Mouse (Mus musculus) adrenal gland, postnatal 14 days (tissue): ENCODE results near the gene Aes. TPM values are rescaled to one million over a fixed set of nuclear protein-coding genes. Genes with fewer than 3 reads are reported as not detected.

Experiments
- DNase-seq: peaks from one replicate; pipeline ENCODE4 v3.0.0; 2021; ENCODE audit warnings: mixed read lengths
- long read RNA-seq, 2 experiments: library from polyadenylated mRNA; stranded (forward); transcript quantifications; one replicate each; pipeline ENCODE4 v2.0.0; 2021
- total RNA-seq: library from RNA; stranded (reverse); gene quantifications from 2 replicates; pipeline ENCODE4 v1.2.3, GENCODE M21; 2021

Gene Aes
- total RNA-seq, result 646 and 698 TPM in 2 replicates
- long read RNA-seq, experiment 1, transcript Aes-201 (7 exons, 1,411 nt), result major isoform, 791 of 967 reads
- long read RNA-seq, experiment 1, partial matches to known transcripts, result 13 of 967 reads
- long read RNA-seq, experiment 1, other reads (novel, unspliced or antisense), result 156 of 967 reads
- long read RNA-seq, experiment 2, transcript Aes-201 (7 exons, 1,411 nt), result major isoform, 613 of 772 reads
- long read RNA-seq, experiment 2, partial matches to known transcripts, result 13 of 772 reads
- long read RNA-seq, experiment 2, other reads (novel, unspliced or antisense), result 135 of 772 reads

DNA sequence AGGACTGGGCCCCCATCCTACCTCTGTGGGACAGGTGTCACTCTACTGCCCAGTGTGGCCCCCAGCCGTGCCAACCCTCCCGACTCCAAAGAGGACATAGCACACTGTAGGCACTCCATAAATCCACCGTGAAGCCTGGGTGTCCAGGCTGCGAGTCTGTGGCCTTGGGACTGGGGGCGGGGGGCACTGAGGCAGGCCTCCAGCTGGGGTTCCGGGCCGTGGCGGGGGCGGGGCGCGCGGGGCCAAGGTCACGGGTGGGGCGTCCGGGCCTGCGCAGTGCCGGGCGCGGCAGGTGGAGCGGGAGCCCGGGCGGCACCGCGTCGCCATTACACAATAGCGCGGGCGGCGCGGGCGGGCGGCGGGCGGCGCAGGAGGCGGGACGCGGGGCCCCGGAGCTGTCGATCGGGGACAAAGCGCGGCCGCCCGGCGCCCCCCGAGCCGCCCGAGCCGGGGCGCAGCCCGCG, at the start of gene Aes:
Gene Aes (plus strand): TSS at position 326 of the 464 bp plus-strand sequence.
- peak; percentile 96 for DNase-seq

DNA sequence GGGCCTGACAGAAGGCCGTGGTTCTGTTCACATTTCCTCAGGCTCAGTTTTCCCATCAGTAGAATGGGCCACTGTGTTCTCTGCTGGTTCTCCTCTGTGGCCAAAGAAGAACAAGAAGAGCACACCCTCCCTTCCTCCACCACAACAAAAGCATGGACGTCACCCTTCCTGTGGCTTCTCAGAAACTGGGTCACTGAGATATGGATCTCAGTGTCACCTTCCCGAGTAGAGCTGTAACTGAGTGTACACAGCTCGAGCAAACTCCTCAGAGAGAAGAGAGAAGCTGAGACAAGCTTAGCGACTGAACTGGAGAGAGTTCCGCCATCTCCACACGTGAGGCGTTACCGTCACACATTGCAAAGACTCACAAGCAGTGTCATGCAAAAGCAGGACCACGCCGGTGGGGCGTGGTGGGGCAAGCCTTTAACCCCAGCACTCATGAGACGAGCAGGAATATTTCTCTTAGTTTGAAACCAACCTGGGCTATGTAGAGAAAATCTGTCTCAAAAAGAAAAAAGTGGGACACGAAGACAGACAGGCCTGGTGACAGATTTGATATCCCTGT, 49.0 kb upstream of the Aes start:
- DNase-seq, result no peak

DNA sequence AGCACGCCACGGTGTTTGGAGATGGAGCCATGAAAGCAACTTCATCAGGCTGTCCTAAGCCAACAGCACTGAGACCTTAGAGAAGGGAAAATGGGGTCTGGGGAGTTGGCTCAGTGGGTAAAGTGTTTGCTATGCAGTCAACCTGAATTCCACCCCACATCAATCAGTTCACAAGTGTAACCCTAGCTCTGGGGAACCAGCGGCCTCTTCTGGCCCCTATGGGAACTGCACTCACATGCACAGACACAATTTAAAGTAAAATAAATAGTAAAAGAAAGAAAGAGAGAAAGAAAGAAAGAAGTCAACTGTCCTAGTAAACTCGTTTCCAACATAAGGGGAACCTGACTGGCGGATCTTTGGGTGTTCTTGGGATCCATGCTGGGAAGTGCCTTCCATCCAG, 45.5 kb upstream of the Aes start:
- no peak for DNase-seq

DNA sequence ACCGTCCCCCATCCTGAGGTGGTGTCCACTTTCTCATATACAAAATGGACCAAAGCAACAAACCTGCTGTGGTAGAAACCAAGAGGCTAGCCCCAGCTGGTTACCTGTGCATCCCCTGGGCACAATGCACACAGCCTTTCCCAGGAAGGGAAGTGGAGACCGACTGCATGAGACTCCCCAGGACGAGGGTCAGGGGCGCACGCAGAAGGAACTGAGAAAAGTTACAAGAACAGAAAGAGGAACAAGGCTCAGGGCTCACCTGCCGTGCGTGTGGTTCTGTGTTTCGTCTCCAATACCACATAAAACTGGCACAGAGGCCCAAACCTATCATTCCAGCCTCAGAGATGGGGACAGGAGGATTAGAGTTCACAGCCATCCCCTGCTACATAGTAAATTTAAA, 42.1 kb upstream of the Aes start:
- no peak for DNase-seq

DNA sequence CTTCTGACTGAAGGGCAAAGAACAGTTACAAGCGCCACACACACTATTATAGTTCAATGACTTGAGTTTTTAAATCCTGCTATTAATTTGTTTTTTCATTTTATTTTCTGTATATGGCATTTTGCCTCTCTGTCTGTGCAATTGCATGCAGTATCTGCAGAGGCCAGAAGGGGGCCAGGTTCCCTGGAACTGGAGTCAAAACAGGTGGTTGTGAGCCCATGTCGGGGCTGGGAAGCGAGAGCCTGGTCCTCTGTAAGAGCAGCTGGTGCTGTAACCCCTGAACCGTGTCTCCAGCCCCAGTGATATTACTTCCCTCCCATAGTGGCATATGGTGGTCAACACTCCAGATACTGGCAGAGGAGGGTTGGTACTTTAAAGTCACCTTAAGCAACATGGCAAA, 40.7 kb upstream of the Aes start:
- peak; percentile 84 for DNase-seq

DNA sequence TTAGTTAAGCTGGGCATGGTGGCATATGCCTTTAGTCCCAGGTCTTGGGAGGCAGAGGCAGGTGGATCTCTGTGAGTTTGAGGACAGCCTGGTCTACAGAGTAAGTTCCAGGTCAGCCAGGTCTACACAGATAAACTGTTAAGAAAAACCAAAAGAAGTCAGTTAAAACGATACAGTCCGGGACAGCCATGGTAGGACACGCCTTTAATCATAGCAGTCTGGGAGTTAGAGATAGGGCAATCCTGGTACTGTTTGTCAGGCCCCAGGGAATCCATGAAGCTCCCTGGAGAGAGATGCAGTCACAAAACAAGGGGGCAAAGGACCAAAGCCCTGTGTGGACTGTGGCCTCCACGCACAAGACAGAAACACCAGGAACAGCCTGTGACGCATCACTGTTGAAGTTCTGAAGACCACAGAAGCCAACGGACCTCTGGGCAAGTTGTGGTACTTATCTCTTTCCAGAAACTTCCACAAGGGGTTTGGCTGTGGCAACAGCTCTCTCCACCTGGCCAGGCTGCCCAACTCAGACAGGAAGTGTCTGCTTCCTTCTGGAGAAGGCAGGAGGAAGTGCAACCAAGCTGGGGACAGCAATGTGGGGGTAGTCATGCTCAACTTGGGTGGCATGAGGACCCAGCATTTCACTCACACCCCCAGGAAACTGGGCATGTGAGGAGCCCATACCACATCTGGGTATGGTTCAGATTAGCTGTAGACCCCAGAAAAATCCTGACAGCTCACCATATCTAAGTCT, 39.9 kb upstream of the Aes start:
- no peak for DNase-seq

DNA sequence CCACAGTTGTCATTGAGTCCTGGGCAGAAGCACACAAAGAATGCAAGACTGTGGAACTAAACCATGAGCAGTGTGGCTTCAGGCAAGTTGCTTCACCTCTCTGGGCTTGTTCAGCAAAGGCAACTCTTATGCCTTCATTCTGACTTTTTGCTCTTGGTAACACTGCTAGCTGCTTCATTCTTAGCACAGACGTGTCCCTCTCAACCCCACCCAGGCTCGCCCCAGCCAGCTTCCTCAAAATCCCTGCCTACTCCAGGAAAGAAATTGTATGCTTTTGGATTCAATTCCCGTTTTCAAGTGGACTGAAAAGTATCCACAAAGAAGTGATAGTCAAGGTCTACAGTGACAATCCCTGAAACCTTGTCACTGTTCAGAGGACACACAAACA, 39.3 kb upstream of the Aes start:
- DNase-seq, result no peak

DNA sequence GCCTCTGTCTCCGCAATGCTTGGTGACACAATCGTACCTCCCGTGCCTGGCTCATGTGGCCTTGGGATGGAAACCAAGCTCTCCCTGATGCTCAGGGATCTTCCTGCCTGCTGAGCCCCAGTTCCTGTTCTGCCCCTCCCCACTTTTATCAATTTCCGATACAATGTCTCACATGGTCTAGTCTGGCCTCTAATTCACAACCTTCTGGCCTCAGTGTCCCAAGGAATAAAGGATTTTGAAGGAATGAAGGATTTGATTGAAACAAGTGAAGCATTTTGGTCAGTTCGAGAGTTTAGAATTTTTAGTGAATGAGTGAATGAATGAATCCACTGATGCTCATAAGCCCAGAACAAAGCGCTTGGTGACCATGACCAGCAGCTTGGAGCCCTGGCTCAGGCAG, 36.1 kb upstream of the Aes start:
- DNase-seq, result no peak

DNA sequence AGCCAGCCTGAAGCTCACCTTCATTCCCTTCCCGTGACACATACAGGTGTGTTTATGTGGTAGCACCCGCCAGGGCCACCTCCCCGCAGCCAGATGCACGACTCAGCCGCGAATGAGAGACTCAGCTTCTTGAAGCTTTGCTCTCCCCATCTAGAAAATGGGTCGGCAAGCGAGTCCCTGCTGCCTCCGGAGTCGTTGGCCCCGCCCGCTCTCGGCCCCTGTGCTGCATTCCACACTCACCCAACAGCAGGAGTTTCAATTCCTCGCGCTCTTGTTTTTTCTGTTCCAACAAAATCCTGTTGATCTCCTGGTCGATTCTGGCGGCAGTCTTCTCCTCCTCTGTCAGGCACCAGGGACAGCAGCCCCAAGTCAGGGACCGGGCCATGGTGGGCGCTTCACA, 35.7 kb upstream of the Aes start:
- DNase-seq, result no peak

DNA sequence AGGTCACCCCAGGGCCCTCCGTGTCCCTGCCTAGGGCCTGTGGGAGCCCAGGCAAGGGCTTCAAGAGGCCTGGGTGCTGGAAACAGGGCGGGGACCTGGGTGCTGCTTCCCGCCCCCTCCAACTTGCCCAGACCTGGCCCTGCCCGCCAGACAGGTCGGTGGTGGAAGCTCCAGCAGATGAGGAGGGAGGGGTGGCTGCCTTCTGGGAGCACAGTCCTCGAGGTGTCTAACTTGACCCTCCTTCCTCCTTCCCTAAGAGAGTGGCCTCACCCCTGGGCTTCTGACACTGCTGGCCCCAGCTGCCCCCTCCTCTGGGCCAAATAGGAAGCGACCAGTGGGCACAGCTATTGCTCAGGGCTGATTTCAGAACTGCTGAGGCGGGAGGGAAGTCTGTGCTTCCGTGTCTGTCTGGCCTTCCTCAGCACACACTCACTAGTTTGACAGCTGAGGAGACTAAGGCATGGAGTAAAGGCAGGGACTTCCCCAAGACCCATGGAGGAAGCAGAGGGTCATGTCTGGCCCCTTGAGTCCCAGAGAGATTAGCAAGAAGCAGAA, 35.2 kb upstream of the Aes start, which contains the start of gene Gna15:
Gene Gna15 (minus strand): TSS at position 175 of the 555 bp plus-strand sequence.
- no peak for DNase-seq

DNA sequence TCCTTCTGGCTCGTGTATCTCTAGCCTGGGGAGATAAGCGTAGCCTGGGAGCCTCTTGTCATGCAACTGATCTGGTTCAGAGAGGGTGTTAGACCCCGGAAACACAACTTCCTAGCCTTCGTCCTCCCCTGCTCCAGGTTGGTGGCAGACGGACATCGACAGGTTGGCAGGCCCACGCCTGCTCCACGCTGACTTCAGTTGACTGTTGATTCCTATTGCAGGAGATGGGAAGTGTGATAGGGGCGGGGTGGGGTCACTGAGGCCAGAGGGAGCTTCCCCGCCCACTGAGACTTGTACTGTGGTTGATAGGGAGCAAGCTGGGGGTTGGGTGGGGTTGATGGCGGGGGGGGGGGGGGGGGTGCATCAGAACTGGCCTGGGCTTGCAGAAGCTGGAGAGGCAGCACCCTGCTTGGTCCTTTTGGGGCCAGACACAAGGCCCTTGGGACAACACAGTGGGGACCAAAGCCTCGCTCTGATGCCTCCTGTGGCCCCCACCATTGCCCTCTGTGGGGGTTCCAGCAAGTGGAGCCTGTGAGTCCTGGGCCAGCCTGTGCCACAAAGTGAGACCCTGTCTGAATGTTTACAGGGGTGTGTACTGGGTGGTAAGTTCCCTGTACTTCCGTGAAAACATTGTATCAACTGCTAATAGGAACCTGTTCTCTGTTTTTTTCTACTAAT, 34.1 kb upstream of the Aes start:
- no peak for DNase-seq

DNA sequence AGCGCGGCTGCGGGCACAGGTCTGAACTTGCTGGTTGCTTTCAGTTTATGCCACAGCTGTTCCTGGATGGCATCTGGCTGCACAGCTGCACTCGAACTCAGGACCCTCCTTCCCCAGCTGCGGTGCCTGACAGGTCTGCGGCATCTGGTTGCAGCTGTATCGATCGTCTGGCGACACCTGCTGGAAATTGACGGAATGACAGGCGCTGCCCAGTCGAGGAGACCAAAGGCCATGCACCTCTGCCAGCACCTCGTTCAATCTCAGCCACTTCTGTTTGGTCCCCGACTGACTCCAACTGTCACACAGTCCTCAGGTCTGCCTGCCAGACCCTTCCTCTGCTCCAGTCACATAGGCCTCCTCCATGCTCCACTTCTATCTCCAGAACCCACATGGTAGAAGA, 32.5 kb upstream of the Aes start:
- DNase-seq, result peak; percentile 89

DNA sequence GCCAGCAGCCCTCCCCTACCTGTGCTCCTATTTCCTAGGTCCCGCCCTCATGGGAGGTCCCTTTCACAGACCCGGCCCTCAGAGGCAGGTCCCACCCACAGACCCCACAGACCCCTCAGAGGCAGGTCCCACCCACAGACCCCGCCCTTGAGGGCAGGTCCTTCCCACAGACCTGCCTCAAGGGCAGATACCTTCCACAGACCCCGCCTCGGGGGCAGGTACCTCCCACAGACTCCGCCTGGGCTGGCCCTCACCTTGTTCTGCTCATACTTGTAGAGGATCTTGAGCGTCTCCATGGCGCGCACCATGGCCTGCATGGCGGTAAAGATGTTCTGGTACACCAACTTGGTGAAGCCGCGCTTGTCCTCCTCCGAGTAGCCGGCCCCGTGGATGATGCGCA, 24.5 kb upstream of the Aes start:
- DNase-seq, result no peak

DNA sequence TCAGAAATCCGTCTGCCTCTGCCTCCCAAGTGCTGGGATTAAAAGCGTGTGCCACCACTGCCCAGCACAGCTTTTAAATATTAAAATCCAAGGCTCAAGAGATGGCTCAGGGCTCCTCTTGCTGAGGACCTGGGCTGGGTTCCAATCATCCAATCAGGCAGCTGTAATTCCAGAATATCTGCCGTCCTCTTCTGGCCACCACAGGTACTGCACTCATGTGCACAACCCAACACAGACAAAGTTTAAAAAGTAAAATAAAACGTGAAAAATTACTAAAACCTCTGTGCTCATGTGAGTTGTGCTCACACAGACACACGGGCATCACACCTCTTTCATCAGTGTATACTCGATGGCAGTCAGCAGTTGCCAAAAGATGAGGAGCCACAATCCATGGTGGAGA, 22.6 kb upstream of the Aes start:
- no peak for DNase-seq

DNA sequence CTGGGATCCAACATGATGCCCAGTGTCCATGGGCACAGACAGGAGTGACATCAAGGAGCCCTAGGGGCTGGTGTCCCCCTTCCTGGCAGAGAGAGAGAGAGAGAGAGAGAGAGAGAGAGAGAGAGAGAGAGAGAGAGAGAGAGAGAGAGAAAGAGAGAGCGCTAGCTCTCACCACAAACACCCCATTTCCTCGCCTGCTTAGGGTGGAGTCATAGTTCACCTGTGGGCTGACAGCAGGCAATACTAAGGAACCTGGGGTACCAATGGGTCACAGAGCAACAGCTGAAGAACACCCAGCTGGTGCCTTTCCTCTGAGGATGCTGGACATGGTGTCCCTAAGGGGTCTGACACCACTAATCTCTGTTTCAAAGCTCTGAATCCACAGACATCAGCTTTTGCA, 21.9 kb upstream of the Aes start:
- DNase-seq, result no peak

DNA sequence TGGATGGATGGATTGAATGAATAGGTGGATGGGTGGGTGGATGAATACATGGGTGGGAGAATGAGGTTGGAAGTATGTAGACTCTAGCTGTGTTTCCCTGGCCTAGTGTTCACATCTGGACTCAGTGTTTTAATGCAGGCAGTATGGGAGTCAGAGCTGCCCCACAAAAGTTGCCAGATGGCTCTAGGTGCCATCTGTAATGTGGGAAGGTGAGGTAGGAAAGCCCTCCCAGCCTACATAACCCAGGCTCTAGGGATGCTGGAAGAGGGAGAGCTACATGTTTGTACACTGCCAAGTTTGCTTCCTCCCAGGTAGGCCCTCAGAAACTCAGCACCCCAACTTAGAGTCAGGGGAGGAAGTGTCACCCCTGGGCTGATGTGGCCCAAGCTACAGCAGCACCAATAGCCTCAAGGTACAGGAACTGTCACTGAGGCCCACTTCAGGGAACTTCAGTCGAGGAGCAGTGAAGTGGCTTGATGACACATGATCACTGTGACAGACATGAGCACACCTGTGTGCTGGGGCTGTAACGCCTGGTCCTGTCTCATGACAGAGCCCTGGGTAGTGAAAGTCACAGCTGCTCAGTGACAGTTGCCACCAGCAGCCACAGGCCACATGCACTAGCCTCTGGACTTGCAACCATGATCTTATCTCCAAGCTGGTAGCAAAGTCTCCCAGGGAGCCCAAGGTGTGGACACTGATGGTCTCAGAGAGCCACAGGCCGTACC, 20.8 kb upstream of the Aes start:
- no peak for DNase-seq

DNA sequence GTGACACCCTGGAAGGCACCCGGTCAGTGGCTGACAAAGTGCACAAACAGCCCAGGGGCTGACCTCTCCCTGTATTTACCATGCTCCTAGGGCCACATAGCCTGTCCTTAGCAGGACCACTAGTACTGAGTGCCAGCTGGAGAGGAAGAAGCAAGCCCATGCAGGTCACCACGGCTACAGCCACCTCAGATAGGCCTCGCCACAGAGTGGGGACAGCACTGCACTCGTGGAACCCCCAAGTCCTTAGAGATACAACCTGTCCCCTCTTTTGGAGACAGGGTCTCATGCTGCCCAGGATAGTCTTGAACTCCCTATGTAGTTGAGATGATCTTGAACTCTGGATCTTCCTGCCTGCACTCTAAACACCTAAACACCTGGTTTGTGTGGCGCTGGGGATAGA, 17.9 kb upstream of the Aes start:
- DNase-seq, result no peak

DNA sequence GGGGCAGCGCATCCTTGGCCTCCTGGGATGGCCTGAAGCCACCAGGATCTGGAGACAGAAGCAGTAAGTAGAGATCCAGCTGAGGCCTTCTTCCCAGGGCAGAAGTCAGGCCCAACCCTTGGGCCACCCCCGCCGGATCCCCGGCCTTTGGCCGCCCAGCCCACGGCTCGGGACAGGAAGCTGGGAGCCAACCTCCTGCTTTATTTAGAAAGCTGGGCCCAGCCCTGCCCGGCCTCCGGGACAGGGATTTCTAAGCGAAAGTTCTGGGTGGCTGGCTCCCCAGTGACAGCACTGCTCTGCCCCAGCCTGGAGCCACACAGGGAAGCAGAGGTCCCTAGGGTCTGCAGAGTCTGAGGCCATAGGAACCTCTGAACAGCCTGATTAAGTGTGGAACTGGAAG, 17.5 kb upstream of the Aes start:
- peak; percentile 69 for DNase-seq

DNA sequence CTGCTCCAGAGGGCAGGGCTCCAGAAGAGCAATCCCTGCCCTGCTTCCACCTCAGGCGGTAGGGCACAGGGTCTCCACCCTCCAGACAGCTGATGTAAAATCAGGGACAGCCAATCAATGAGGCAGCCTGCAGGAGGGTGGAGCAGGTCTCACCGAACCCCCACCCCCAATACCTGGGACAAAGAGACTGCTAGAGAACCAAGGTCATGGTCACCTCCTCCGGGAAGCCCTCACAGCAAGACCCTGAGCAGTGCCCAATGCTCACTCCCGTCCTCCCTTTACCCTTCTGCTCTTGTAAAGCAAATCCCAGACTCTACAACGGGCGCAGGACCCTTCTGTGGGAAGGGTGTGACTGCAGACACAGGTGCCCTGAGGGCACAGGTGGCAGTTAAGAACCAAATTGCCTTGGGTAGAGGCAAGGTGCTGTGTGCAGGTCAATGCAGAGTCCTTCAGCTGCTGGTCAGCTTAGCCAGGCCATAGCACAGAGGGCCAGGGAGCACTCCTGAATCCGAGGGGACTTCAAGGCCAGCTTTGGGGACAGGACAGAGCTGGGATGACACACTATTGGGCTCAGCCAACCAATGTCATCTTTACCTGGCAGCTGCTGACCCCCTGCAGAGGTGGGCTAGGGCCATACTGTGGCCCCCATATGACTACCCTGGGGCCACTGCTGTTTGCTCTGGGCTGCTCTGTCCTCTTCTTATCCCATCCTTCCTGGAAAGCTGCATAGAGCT, 16.4 kb upstream of the Aes start:
- no peak for DNase-seq

DNA sequence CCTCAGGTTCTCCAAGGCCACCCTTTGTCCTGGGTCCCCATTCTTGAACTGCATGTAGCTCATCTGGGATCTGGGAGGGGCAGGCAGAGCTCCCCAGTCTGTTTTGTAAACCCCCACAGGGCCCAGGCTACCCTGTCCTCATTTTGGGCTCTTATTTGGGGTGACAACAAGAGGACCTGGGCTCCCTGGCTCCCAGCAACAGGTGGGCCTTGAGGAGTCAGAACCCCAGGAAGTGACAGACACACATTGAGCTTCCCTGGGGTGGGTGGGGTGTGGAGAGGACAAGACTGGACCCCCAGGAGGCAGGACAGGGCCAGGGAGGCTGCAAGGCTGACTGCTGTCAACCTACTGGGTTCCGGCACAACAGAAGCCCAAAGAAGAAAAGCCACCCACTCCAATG, 15.7 kb upstream of the Aes start:
- no peak for DNase-seq
